Mouse (Mus musculus): Measurements from ENCODE around the gene Gm49391. TPM values are rescaled to one million over a fixed set of nuclear protein-coding genes. Genes with fewer than 3 reads are reported as not detected.
A peak's percentile ranks its signal among the peaks of the same experiment; 100 is the strongest.
"Not testable (repeated sequence)": the region's sequence is repeated elsewhere in the genome, so short reads cannot be mapped to it uniquely, and the experiment has no call there.

Gene Gm49391
- total RNA-seq (2021): 1 to 10 TPM in 1 of 2 experiments, not detected in 1; 2.6 TPM

GRCm38 (mm10) chr13:60936500-60936901 lies at the start of gene Gm49391, which contains the start of gene Ctla2a:
TSS of gene Gm49391 (minus strand) at chr13:60936571.
TSS of gene Ctla2a (minus strand) at chr13:60936625.
- DNase-seq: peak; percentile 59 to 60
- intact Hi-C loops (cut with DNase I): loop anchor here (1.0 kb wide), 2 partner anchors 39 to 88 kb away; partner anchors contain the start of gene Ctla2b

GRCm38 (mm10) chr13:60972319-60972718 lies 35.9 kb upstream of the Gm49391 start:
- DNase-seq; intact Hi-C loops (cut with DNase I): not testable (repeated sequence)

DNA sequence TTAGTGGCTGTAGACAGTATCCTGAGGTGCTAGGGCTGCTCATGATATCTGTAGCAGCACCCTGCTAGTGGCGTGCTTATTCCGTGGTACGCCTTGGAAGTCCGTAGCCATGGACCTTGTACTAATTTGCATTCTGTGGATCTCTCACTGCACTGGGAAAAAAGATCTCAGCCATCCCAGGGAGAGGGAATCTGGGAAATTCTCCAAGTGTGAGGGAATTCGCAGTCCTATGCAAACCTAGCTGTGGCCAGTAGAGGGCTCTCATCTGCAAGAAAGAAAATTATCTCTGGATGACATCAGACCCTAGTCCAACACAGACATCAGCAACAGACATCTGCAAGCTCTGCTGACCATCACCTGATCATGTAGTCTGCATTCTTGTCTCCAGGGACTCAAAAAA lies 27.6 kb upstream of the Gm49391 start:
- intact Hi-C loops (cut with DNase I): loop anchor here (5.0 kb wide), 1 partner anchor 137 kb away; no protein-coding TSS in a partner anchor
- peak in 1 of 2 experiments; percentile 4 for DNase-seq

DNA sequence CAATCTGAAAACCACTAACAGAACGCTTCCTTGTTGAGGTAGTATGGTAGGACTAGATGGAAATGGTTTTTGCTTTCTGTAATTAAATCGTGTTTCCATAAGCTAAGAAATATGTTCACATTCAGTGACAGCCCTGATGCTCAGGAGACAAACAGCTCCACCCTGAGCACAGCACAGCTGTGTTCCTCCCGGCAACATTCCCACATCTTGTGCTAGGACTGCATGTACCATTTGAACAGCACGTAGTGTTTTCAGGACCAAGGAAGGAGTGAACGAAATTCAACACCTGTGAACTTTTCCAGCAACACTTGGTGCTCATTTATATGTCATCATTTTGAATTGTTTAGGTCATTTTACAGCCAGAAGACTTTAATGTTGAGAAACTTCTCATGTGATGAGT lies 25.3 kb upstream of the Gm49391 start:
- no peak for DNase-seq
- intact Hi-C loops (cut with DNase I): loop anchor here (5.0 kb wide), 1 partner anchor 134 kb away; no protein-coding TSS in a partner anchor

DNA sequence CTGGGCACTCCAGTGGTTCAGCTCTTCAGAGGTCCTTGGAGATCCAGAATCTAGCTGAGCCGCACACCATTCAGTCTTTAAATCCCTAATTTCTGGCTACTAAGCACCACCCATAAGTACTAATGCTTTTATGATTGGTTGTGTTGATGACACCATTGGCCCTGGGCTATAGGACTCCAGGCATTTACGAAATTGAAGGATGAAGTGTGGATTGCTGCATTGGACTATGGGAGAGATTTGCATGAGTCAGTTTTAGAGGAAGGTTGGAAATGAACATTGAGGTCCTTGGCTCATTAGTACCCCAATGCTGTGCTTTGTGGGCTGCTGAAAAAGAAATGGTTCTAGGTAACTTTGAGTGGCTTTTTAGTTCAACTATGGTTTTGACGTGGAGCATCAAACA lies 5.5 kb upstream of the Gm49391 start, which contains the start of gene Tpbpa:
Gene Tpbpa (minus strand): TSS at position 101 of the 400 bp plus-strand sequence.
- DNase-seq; intact Hi-C loops (cut with DNase I): not testable (repeated sequence)

DNA sequence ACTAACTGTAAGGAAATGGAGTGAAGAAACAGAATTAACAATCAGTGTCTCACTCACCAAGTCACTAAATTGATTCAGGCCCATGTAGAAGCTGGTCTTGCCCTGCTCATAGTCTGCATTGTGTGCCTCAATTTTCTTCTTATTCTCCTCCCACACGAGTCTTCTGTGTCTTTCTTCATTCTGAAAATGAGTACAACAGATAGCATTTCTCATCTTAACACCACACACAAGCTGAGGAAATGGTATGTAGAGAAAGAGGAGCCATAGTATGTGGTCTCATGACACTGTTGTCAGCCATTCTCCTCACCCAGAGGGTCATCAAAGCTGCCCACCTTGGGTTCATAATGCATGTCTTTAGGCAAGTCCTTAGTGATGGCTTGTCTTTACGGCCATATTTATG lies 881 bp downstream of the Gm49391 start, which contains the start of gene Gm49393:
Gene Gm49393 (minus strand): TSS at position 101 of the 400 bp plus-strand sequence.
- intact Hi-C loops (cut with DNase I); DNase-seq: not testable (repeated sequence)

DNA sequence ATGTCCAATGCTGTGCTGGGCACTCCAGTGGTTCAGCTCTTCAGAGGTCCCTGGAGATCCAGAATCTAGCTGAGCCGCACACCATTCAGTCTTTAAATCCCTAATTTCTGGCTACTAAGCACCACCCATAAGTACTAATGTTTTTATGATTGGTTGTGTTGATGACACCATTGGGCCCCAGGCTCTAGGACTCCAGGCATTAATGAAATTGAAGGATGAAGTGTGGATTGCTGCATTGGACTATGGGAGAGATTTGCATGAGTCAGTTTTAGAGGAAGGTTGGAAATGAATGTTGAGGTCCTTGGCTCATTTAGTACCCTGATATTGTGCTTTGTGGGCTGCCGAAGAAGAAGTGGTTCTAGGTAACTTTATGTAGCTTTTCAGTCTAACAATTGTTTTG lies 31.6 kb downstream of the Gm49391 start, which contains the start of gene Tpbpb:
Gene Tpbpb (minus strand): TSS at position 101 of the 400 bp plus-strand sequence.
- DNase-seq; intact Hi-C loops (cut with DNase I): not testable (repeated sequence)

GRCm38 (mm10) chr13:60897328-60897727 lies 39.0 kb downstream of the Gm49391 start, which contains the start of gene Ctla2b:
TSS of gene Ctla2b (minus strand) at chr13:60897447.
- peak; percentile 71 for DNase-seq
- intact Hi-C loops (cut with DNase I): loop anchor here (1.0 kb wide), 2 partner anchors 39 to 48 kb away; partner anchors contain the start of genes Ctla2a and Gm49391

- intact Hi-C loops (cut with DNase I): loop anchor here (1.0 kb wide), 2 partner anchors 40 to 47 kb away; partner anchors contain the start of genes Ctla2a and Gm49391
- not testable (repeated sequence) for DNase-seq
Observed at GRCm38 (mm10) chr13:60896794-60897193, 39.6 kb downstream of the Gm49391 start, which contains the start of gene Gm49392. TSS of gene Gm49392 (minus strand) at chr13:60896894.

DNA sequence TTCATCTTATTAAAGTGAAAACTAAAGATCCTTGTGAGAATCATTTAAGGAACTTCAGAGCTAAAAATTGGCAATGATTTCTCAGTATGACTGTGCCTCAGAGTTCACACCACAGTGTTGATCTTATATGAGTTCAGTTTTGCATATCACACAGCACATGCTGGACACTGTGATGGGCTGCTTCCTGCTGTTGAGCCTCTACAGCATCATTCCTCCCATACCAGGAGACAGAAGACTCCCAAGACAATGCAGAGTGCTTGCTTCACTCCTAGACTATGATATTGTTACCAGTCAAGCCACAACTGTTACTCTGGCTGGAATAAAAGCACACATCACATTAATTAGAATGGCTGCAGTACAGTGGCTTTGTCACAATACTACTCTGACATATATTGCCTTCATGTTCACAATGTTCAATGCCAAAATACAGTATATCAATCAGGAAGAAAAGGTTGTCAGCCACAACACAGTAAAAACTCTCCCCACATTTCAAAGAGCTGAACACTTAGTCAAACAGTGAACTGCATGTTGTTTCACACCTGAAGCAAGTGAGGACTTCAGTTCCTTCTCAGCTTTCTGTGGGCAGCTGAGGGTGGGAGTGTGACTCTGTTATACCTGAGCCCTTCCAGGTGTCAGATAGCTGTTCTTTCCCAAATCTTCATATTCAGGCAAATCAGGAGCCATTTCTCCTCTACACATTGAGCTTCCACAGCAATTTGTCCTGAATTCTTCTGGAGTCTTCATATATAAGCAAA lies 40.8 kb downstream of the Gm49391 start:
- no peak for DNase-seq
- intact Hi-C loops (cut with DNase I): no loop called here

- DNase-seq: no peak
- intact Hi-C loops (cut with DNase I): loop anchor here (5.0 kb wide), 1 partner anchor 65 kb away; no protein-coding TSS in a partner anchor
Observed at GRCm38 (mm10) chr13:60892301-60892700, 44.1 kb downstream of the Gm49391 start.

DNA sequence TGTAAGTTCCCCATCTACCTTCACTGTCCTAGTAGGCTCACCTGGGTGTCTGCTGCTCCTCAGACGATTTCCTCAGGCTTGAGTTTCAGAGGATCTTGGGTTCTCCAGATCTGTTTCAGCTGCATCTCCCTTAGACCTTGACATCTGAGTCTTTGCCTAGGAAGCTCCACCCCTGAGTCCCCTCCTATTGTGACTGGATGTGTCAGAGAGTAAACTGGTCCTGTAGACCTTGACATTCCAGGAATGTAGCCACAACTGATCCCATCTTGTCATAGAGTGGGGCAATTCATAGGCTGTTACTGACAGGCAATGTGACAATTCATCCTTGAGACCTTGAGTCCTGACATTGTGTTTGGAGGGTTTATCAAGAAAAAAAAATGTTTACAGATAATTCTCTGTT lies 72.1 kb downstream of the Gm49391 start, which contains the start of gene 4930486L24Rik:
Gene 4930486L24Rik (minus strand): TSS at position 195 of the 400 bp plus-strand sequence.
- no peak for DNase-seq
- intact Hi-C loops (cut with DNase I): no loop called here

GRCm38 (mm10) chr13:60848241-60849120 lies 87.9 kb downstream of the Gm49391 start:
- intact Hi-C loops (cut with DNase I): loop anchor here (1.0 kb wide), 2 partner anchors 49 to 88 kb away; partner anchors contain the start of genes Ctla2a, Ctla2b and Gm49391
- DNase-seq: peak; percentile 35

Other genes with a start within 250 kb of the Gm49391 start
- not detected for gene BC051665, start 150.2 kb downstream of the Gm49391 start, total RNA-seq (2021)
- gene Ctsll3, start 133.7 kb downstream of the Gm49391 start, total RNA-seq (2021): not detected
- under 1 TPM in 1 of 2 experiments, not detected in 1; 0.86 TPM for gene 4930486L24Rik, start 72.1 kb downstream of the Gm49391 start, total RNA-seq (2021)
- 1 to 10 TPM; 1.5 to 1.7 TPM for gene Gm49392, start 39.7 kb downstream of the Gm49391 start, total RNA-seq (2021)
- 10 to 100 TPM in 1 of 2 experiments, 1 to 10 TPM in 1; 9.0 to 10.4 TPM for gene Ctla2b, start 39.1 kb downstream of the Gm49391 start, total RNA-seq (2021)
- gene Tpbpb, start 31.7 kb downstream of the Gm49391 start, total RNA-seq (2021): not detected
- not detected for gene Gm49393, start 981 bp downstream of the Gm49391 start, total RNA-seq (2021)
- gene Ctla2a, start 54 bp upstream of the Gm49391 start, total RNA-seq (2021): 100 to 1,000 TPM in 1 of 2 experiments, 10 to 100 TPM in 1; 79.1 to 128 TPM
- not detected for gene Tpbpa, start 5.4 kb upstream of the Gm49391 start, total RNA-seq (2021)
- not detected for gene Ctsj, start 69.4 kb upstream of the Gm49391 start, total RNA-seq (2021)
- not detected for gene Ctsq, start 104.1 kb upstream of the Gm49391 start, total RNA-seq (2021)
- gene Ctsr, start 227.7 kb upstream of the Gm49391 start, total RNA-seq (2021): not detected